Mouse (Mus musculus) Muller cell, postnatal 12 days (primary cell): ENCODE measurements around the gene Svep1.

ENCODE experiments used
- DNase-seq: peaks from one replicate; pipeline ENCODE4 v3.0.0-alpha.2; 2015; ENCODE audit errors: inconsistent ontology term

Gene Svep1

GRCm38 (mm10) chr4:58084155-58084554 lies 122.5 kb downstream of the Svep1 start:
- DNase-seq: no peak

GRCm38 (mm10) chr4:58082588-58082987 lies 124.1 kb downstream of the Svep1 start:
- DNase-seq: peak; percentile 29

- DNase-seq: peak; percentile 55
Measured at GRCm38 (mm10) chr4:58079631-58080030, 127.0 kb downstream of the Svep1 start.

GRCm38 (mm10) chr4:58077950-58078349 lies 128.7 kb downstream of the Svep1 start:
- no peak for DNase-seq

GRCm38 (mm10) chr4:58077536-58077935 lies 129.1 kb downstream of the Svep1 start:
- no peak for DNase-seq

GRCm38 (mm10) chr4:58072888-58073287 lies 133.8 kb downstream of the Svep1 start:
- no peak for DNase-seq

GRCm38 (mm10) chr4:58068886-58069285 lies 137.8 kb downstream of the Svep1 start:
- no peak for DNase-seq

- no peak for DNase-seq
Measured at GRCm38 (mm10) chr4:58064721-58065120, 141.9 kb downstream of the Svep1 start.

GRCm38 (mm10) chr4:58062933-58063332 lies 143.7 kb downstream of the Svep1 start:
- DNase-seq: no peak

GRCm38 (mm10) chr4:58055653-58056052 lies 151.0 kb downstream of the Svep1 start:
- DNase-seq: no peak

GRCm38 (mm10) chr4:58054441-58054840 lies 152.2 kb downstream of the Svep1 start:
- no peak for DNase-seq

GRCm38 (mm10) chr4:58050746-58051145 lies 155.9 kb downstream of the Svep1 start:
- no peak for DNase-seq

- DNase-seq: no peak
Measured at GRCm38 (mm10) chr4:58050276-58050675, 156.4 kb downstream of the Svep1 start.

- DNase-seq: no peak
Measured at GRCm38 (mm10) chr4:58044833-58045232, 161.8 kb downstream of the Svep1 start.

GRCm38 (mm10) chr4:58044356-58044755 lies 162.3 kb downstream of the Svep1 start:
- DNase-seq: no peak

GRCm38 (mm10) chr4:58040093-58040492 lies 166.6 kb downstream of the Svep1 start:
- no peak for DNase-seq

- no peak for DNase-seq
Measured at GRCm38 (mm10) chr4:58037096-58037705, 169.5 kb downstream of the Svep1 start.

- no peak for DNase-seq
Measured at GRCm38 (mm10) chr4:58034663-58035062, 172.0 kb downstream of the Svep1 start.

GRCm38 (mm10) chr4:58032714-58033113 lies 173.9 kb downstream of the Svep1 start:
- DNase-seq: peak; percentile 39

GRCm38 (mm10) chr4:58009024-58009423 lies 197.6 kb downstream of the Svep1 start, which contains the start of gene Txndc8:
TSS of gene Txndc8 (minus strand) at chr4:58009124.
- no peak for DNase-seq

- DNase-seq: no peak
Measured at GRCm38 (mm10) chr4:58003501-58003900, 203.2 kb downstream of the Svep1 start.
